Mouse (Mus musculus) CH12.LX (cell line): ENCODE results near the gene Zbtb7a. TPM values are rescaled to one million over a fixed set of nuclear protein-coding genes. Genes with fewer than 3 reads are reported as not detected.

Experiments used
- DNase-seq: peaks from one replicate; pipeline ENCODE4 v3.0.0-alpha.2; 2013; ENCODE audit errors: extremely low read depth
- H3K27ac ChIP-seq: 2 replicates; pipeline ENCODE4 v1.5.1; 2012; ENCODE audit warnings: low read depth, mild to moderate bottlenecking, control low read depth, moderate library complexity; ENCODE audit not compliant: insufficient read depth
- H3K27me3 ChIP-seq: replicated peaks from 2 replicates; pipeline ENCODE3; 2012; ENCODE audit warnings: inconsistent platforms
- H3K36me3 ChIP-seq, 2 experiments: replicated peaks in 1 of 2; 2 replicates each; pipeline versions ENCODE3 to v1.6.1; 2012; ENCODE audit warnings: inconsistent platforms in 1 of 2, low read length in 1 of 2, mild to moderate bottlenecking in 1 of 2, mixed read lengths in 1 of 2, moderate library complexity in 1 of 2; ENCODE audit not compliant: control insufficient read depth in 1 of 2, insufficient read depth in 1 of 2
- H3K4me1 ChIP-seq, 2 experiments: 2 replicates each; pipeline ENCODE4 v1.6.1; 2012; ENCODE audit warnings: inconsistent platforms in 1 of 2, moderate library complexity in 1 of 2; ENCODE audit not compliant: insufficient read depth in 2 of 2, control insufficient read depth in 1 of 2
- H3K4me2 ChIP-seq: 2 replicates; pipeline ENCODE4 v1.6.1; 2012; ENCODE audit warnings: low read depth, mild to moderate bottlenecking, control low read depth; ENCODE audit not compliant: poor library complexity, insufficient read depth, severe bottlenecking
- H3K4me3 ChIP-seq, 3 experiments: fragments of 150-350 bp in 1 of 3; sonication (generic) in 1 of 3; replicated peaks in 1 of 3; 2 replicates each; pipeline versions ENCODE3 to v1.5.1; 2011 to 2012; ENCODE audit warnings: low read depth in 2 of 3, low read length in 2 of 3, mild to moderate bottlenecking in 2 of 3, moderate library complexity in 2 of 3, control low read depth in 1 of 3, improper control_type of control experiment in 1 of 3, inconsistent platforms in 1 of 3, mixed read lengths in 1 of 3; ENCODE audit not compliant: poor library complexity in 1 of 3
- H3K79me2 ChIP-seq: replicated peaks from 2 replicates; pipeline ENCODE4 v1.6.1; 2012; ENCODE audit warnings: mild to moderate bottlenecking, moderate library complexity; ENCODE audit not compliant: control insufficient read depth, poor library complexity, insufficient read depth, severe bottlenecking; ENCODE audit errors: extremely low read depth
- H3K9ac ChIP-seq: 2 replicates; pipeline ENCODE4 v1.6.1; 2012; ENCODE audit warnings: low read depth, mild to moderate bottlenecking, control low read depth, moderate library complexity; ENCODE audit not compliant: insufficient read depth
- H3K9me3 ChIP-seq: replicated peaks from 2 replicates; pipeline ENCODE3; 2012; ENCODE audit warnings: low read length, inconsistent platforms, mixed read lengths
- BHLHE40 ChIP-seq: IDR thresholded peaks from 2 replicates; pipeline ENCODE4 v1.6.1; 2011; ENCODE audit warnings: mild to moderate bottlenecking, low read depth, low read length, improper control_type of control experiment
- CHD1 ChIP-seq: IDR thresholded peaks from 2 replicates; pipeline ENCODE4 v1.6.1; 2012; ENCODE audit warnings: low read depth, low read length, improper control_type of control experiment, inconsistent platforms
- CHD2 ChIP-seq: IDR thresholded peaks from 2 replicates; pipeline ENCODE4 v1.6.1; 2011; ENCODE audit warnings: low read length, improper control_type of control experiment
- CTCF ChIP-seq, 2 experiments: IDR thresholded peaks in 1 of 2; conservative IDR thresholded peaks in 1 of 2; 2 replicates each; pipeline ENCODE4 v1.5.1; 2011 to 2012; ENCODE audit warnings: low read depth in 2 of 2, low read length in 2 of 2, improper control_type of control experiment in 1 of 2, inconsistent platforms in 1 of 2, mild to moderate bottlenecking in 1 of 2, moderate library complexity in 1 of 2
- E2F4 ChIP-seq: IDR thresholded peaks from 2 replicates; pipeline ENCODE4 v1.6.1; 2011; ENCODE audit warnings: low read depth, low read length, improper control_type of control experiment; ENCODE audit not compliant: insufficient replicate concordance
- ELF1 ChIP-seq: IDR thresholded peaks from 2 replicates; pipeline ENCODE4 v1.6.1; 2014; ENCODE audit warnings: low read depth, mild to moderate bottlenecking, inconsistent platforms, low read length, improper control_type of control experiment
- EP300 ChIP-seq: IDR thresholded peaks from 2 replicates; pipeline ENCODE4 v1.6.1; 2011; ENCODE audit warnings: low read length, improper control_type of control experiment
- ETS1 ChIP-seq: conservative IDR thresholded peaks from 2 replicates; pipeline ENCODE4 v1.6.1; 2012; ENCODE audit warnings: low read depth, mild to moderate bottlenecking, inconsistent platforms, low read length, improper control_type of control experiment, moderate library complexity
- IRF4 ChIP-seq: IDR thresholded peaks from 2 replicates; pipeline ENCODE4 v1.6.1; 2014; ENCODE audit warnings: low read depth, mild to moderate bottlenecking, inconsistent platforms, low read length, improper control_type of control experiment
- JUND ChIP-seq: conservative IDR thresholded peaks from 2 replicates; pipeline ENCODE4 v1.6.1; 2011; ENCODE audit warnings: low read depth, low read length, improper control_type of control experiment
- KAT2A ChIP-seq: IDR thresholded peaks from 2 replicates; pipeline ENCODE4 v1.6.1; 2012; ENCODE audit warnings: low read length, improper control_type of control experiment, inconsistent platforms; ENCODE audit not compliant: insufficient replicate concordance
- MAFK ChIP-seq: IDR thresholded peaks from 2 replicates; pipeline ENCODE4 v1.6.1; 2011; ENCODE audit warnings: low read length, improper control_type of control experiment; ENCODE audit not compliant: insufficient replicate concordance
- MAX ChIP-seq: IDR thresholded peaks from 2 replicates; pipeline ENCODE4 v1.6.1; 2011; ENCODE audit warnings: low read length, improper control_type of control experiment
- MEF2A ChIP-seq: IDR thresholded peaks from 2 replicates; pipeline ENCODE4 v1.6.1; 2014; ENCODE audit warnings: low read depth, mild to moderate bottlenecking, inconsistent platforms, low read length, improper control_type of control experiment, borderline replicate concordance
- MXI1 ChIP-seq: IDR thresholded peaks from 2 replicates; pipeline ENCODE4 v1.6.1; 2011; ENCODE audit warnings: mild to moderate bottlenecking, low read depth, low read length, improper control_type of control experiment
- NELFE ChIP-seq: IDR thresholded peaks from 2 replicates; pipeline ENCODE4 v1.6.1; 2011; ENCODE audit warnings: low read depth, low read length, improper control_type of control experiment
- NRF1 ChIP-seq: IDR thresholded peaks from 2 replicates; pipeline ENCODE4 v1.6.1; 2014; ENCODE audit warnings: low read depth, mild to moderate bottlenecking, inconsistent platforms, low read length, improper control_type of control experiment, moderate library complexity
- POLR2A ChIP-seq: IDR thresholded peaks from 2 replicates; pipeline ENCODE4 v1.6.1; 2011; ENCODE audit warnings: low read depth, mild to moderate bottlenecking, improper control_type of control experiment, low read length
- RAD21 ChIP-seq: IDR thresholded peaks from 2 replicates; pipeline ENCODE4 v1.6.1; 2011; ENCODE audit warnings: low read depth, mild to moderate bottlenecking, low read length, improper control_type of control experiment, moderate library complexity
- SIN3A ChIP-seq: IDR thresholded peaks from 2 replicates; pipeline ENCODE4 v1.6.1; 2012; ENCODE audit warnings: low read length, improper control_type of control experiment, inconsistent platforms
- SMC3 ChIP-seq: IDR thresholded peaks from 2 replicates; pipeline ENCODE4 v1.6.1; 2011; ENCODE audit warnings: low read depth, low read length, improper control_type of control experiment
- TBP ChIP-seq: conservative IDR thresholded peaks from 2 replicates; pipeline ENCODE4 v1.6.1; 2011; ENCODE audit warnings: low read depth, low read length, improper control_type of control experiment
- TCF12 ChIP-seq: IDR thresholded peaks from 2 replicates; pipeline ENCODE4 v1.6.1; 2014; ENCODE audit warnings: low read depth, mild to moderate bottlenecking, inconsistent platforms, low read length, improper control_type of control experiment
- UBTF ChIP-seq: IDR thresholded peaks from 2 replicates; pipeline ENCODE4 v1.6.1; 2012; ENCODE audit warnings: low read depth, mild to moderate bottlenecking, inconsistent platforms, low read length, improper control_type of control experiment, moderate library complexity
- USF2 ChIP-seq: conservative IDR thresholded peaks from 2 replicates; pipeline ENCODE4 v1.6.1; 2011; ENCODE audit warnings: low read depth, low read length, improper control_type of control experiment
- ZC3H11A ChIP-seq: IDR thresholded peaks from 2 replicates; pipeline ENCODE4 v1.6.1; 2012; ENCODE audit warnings: low read depth, mild to moderate bottlenecking, inconsistent platforms, low read length, improper control_type of control experiment
- ZKSCAN1 ChIP-seq: IDR thresholded peaks from 2 replicates; pipeline ENCODE4 v1.6.1; 2012; ENCODE audit warnings: low read depth, inconsistent platforms, low read length, improper control_type of control experiment, borderline replicate concordance
- ZMIZ1 ChIP-seq: IDR thresholded peaks from 2 replicates; pipeline ENCODE4 v1.6.1; 2012; ENCODE audit warnings: low read depth, mild to moderate bottlenecking, inconsistent platforms, low read length, improper control_type of control experiment
- ZNF384 ChIP-seq: IDR thresholded peaks from 2 replicates; pipeline ENCODE4 v1.6.1; 2012; ENCODE audit warnings: low read depth, low read length, improper control_type of control experiment, inconsistent platforms
- dilution Hi-C: fragments of 300-500 bp; cut with MboI; formaldehyde crosslinking; loops from 2 replicates; pipeline ENCODE4 v1.14.3; 2020; ENCODE audit warnings: low sequenced_read_pairs; ENCODE audit not compliant: extremely low pct_unique_long_range_greater_than_20kb, extremely low pct_ligation_motif_present
- in situ Hi-C: fragments of 300-500 bp; cut with MboI; formaldehyde crosslinking; loops from 3 replicates; pipeline ENCODE4 v1.14.3; 2019; ENCODE audit warnings: low sequenced_read_pairs, low pct_ligation_motif_present, low pct_unique_long_range_greater_than_20kb, mixed read lengths
- polyA plus RNA-seq: library from polyadenylated mRNA; unstranded; fragments of >175 nt; gene quantifications from 2 replicates; pipeline ENCODE4 v1.2.1, GENCODE M21; 2012; ENCODE audit warnings: low read depth; ENCODE audit not compliant: insufficient read length
- total RNA-seq, 2 experiments: library from RNA; depleted of rRNA; stranded (reverse); fragments of 300-350 nt in 1 of 2; fragments of >200 nt in 1 of 2; gene quantifications; 2 replicates each; pipeline ENCODE4 v1.2.3; 2012 to 2014

Zbtb7a gene
- total and polyA plus RNA-seq, 3 experiments: 3.0 to 21.3 (median 18.2) TPM

GRCm38 (mm10) chr10:81089216-81089615, 45.8 kb upstream of the Zbtb7a start:
- H3K27me3 ChIP-seq: no peaks in the 10 kb centered on the region
- H3K9ac ChIP-seq: no peak overlapping the region
- no peak for DNase-seq
- H3K79me2 ChIP-seq: no peaks in the 10 kb centered on the region
- no peaks in the 10 kb centered on the region for H3K4me1 ChIP-seq
- peaks cover 2% of the 10 kb centered on the region for H3K9me3 ChIP-seq
- dilution Hi-C loops: no loop called here
- no peak overlapping the region for H3K4me2 ChIP-seq
- H3K36me3 ChIP-seq: peaks cover 0 to 8% of the 10 kb centered on the region in 2 experiments
- no peak overlapping the region for H3K4me3 ChIP-seq
- TF ChIP-seq TCF12: no peak
- no peak for TF ChIP-seq UBTF
- no peak for TF ChIP-seq CTCF (conservative IDR thresholded peaks at IDR 0.05 in 1 of 2, IDR thresholded peaks at IDR 0.05 in 1 of 2; ENCODE audit: low read depth in 2 of 2, low read length in 2 of 2)
- no peak for TF ChIP-seq POLR2A
- no peak for TF ChIP-seq BHLHE40
- no peak for TF ChIP-seq MAX
- no peak for TF ChIP-seq KAT2A
- no peak for TF ChIP-seq TBP
- TF ChIP-seq MAFK: no peak
- no peak for TF ChIP-seq SMC3
- TF ChIP-seq MEF2A: no peak
- no peak for TF ChIP-seq JUND
- no peak for TF ChIP-seq ZKSCAN1
- no peak for TF ChIP-seq EP300
- TF ChIP-seq IRF4: no peak
- no peak for TF ChIP-seq ETS1
- no peak for TF ChIP-seq ELF1
- no peak for TF ChIP-seq RAD21
- no peak for TF ChIP-seq CHD2
- in situ Hi-C loops: no loop called here
- H3K27ac ChIP-seq: no peak overlapping the region

DNA sequence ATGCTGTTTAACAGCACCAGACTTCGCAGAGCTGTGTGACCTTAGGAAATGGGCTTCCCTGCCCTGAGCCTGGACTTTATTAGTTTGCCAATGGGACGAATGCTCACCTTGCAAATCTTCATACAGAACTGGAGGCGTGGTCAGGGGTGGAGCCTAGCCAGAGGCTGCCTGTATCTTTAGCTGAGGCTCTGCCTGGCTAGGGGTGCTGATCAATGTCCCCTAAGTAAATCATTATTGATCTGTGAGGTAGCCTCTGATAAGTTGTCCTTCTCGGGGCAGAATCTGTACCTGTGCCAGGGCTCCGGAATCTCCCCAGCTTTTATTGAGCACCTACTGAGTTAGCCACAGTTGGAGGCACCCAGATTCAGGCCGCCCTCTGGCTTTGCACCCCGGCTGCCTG, 44.4 kb upstream of the Zbtb7a start:
- H3K36me3 ChIP-seq: no peaks in the 10 kb centered on the region
- no peaks in the 10 kb centered on the region for H3K27me3 ChIP-seq
- H3K9ac ChIP-seq: no peak overlapping the region
- peaks cover 2% of the 10 kb centered on the region for H3K9me3 ChIP-seq
- in situ Hi-C loops: no loop called here
- no peak overlapping the region for H3K27ac ChIP-seq
- no peak for DNase-seq
- peaks cover 0 to 7% of the 10 kb centered on the region in 2 experiments; a peak in 2 of 4 replicates for H3K4me1 ChIP-seq
- H3K4me3 ChIP-seq: no peak overlapping the region
- TF ChIP-seq ZNF384 (no peak), SMC3 (no peak), USF2 (no peak), ZC3H11A (no peak), JUND (no peak), E2F4 (no peak), EP300 (no peak), ZMIZ1 (no peak), MXI1 (no peak), KAT2A (no peak), CHD1 (no peak), MEF2A (no peak), SIN3A (no peak), NELFE (no peak), NRF1 (no peak), CHD2 (no peak)
- TF ChIP-seq, all 38 proteins: peak for 0
- no peaks in the 10 kb centered on the region for H3K79me2 ChIP-seq
- no peak overlapping the region for H3K4me2 ChIP-seq
- dilution Hi-C loops: no loop called here
